Mouse (Mus musculus): ENCODE data around the gene Arl4d.

GRCm38 (mm10) chr11:101678770-101679169 is 13.4 kb downstream of the Arl4d start:
- TF ChIP-seq POLR2A (IDR thresholded peaks at IDR 0.05; ENCODE audit: low read depth, low read length), result no peak
- TF ChIP-seq CTCF (IDR thresholded peaks at IDR 0.05; ENCODE audit: extremely low read depth, insufficient read length, insufficient replicate concordance, low read depth, low read length), result no peak
